Mouse (Mus musculus) v-Abl transformed pro-B cells (cell line): ENCODE measurements around the gene Umodl1.

Experiments used
- in situ Hi-C, 2 experiments: fragments of 400-800 bp; cut with MboI; formaldehyde crosslinking; loops; one replicate each; pipeline ENCODE4 v1.15.1; 2025; ENCODE audit not compliant: unreplicated experiment in 2 of 2

Umodl1 gene

DNA sequence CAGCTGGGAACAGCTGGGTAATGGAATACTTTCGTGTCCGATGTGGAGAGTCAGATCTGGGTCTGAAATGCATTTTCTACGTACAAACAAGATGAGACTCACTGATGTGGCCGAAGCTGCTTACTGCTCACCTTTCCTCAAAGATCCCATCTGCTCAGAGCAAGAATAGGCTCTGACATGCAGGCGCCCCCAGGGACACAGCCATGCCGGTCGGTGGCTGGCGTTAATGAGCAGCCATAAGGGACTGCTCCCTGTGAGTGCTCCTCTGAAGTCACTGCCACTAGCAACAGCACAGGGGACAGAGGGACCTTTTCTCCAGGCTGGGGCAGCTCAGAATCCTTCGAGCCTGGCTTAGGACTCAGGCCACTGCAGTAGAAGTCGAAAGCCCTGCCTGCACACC lies at the start of gene Umodl1:
Umodl1 (plus strand) TSS at position 301 of the 400 bp plus-strand sequence.
- in situ Hi-C loops = loop anchor here (5.0 to 25.0 kb wide), 3 partner anchors 140 to 983 kb away; no protein-coding TSS in a partner anchor

DNA sequence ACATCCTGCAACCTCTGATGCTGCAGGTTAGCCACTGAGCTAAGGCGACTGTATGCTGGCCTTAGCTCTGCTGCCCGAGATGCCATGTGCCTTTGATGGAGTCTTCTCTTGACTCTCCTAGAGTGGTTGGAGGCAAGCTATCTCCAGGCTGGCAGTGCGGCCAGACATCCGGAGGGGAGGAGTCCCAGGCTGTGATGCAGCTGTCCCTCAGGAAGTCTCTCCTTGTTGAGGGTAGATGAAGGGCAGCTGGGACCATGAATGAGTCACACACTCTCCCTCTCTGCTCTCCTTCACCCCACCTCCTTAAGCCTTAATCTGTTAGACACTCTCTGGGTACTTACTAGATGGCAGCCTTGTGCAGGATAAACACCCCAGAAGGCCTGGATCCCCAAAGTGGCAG lies 46.9 kb upstream of the Umodl1 start:
- in situ Hi-C loops = loop anchor here (10.0 kb wide), 1 partner anchor 453 kb away; no protein-coding TSS in a partner anchor

DNA sequence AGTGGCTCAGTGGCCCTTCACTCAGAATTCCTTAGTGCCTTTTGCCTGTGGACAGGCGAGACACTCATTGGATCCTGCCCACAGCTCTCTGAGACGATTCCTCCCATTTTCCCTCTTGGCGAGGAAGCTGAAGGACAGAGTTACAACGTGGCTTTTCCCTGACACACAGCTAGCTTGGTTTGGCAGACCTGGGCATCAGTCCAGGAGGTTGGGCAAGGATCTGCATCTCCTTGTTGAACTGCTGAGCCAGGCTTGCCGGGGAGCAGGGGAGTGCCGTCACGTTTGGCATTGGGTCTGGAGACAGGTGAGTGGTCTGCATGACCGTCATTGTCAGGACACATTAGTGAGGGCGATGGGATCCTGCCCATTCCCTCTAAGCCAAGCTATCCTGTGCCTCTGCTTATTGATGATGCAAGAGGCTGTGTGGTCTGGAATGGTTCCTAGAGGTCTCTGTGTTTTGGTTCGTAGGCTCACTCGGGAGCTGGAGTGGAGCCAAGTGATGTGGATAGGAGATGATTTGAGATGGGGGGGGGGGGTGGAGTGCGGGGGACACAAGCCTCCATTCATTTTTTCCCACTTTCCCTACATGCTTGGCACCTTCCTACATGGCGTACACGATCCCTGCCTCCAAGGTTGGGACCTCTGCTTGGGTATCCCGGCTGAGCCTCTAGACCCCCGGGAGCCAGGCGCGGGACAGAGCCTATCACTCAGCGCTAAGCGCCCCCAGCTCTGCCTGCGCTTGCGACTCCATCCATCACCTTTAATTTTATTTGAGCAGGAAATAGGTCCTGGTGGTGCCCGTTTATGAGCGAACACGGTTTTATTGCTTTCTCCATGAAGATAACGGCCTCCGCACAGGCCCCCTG lies 43.3 kb upstream of the Umodl1 start:
- in situ Hi-C loops = no loop called here

DNA sequence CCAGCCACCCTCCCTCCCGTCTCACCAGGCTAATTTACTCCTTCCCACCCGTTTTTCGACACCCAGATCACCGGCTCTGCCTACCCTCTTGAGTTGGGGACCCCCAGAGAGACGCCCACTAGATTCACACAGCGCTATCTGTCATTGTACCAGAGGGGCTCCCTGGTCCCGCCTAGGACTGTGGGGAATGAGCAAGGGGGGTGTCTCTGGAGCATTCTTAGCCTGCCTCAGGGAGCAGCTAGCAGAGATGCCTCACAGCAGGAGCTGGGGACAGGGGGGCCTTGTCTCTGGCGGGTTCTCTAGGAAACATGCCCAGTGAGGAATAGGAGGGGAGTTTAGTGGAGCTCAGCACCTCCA lies 42.7 kb upstream of the Umodl1 start:
- in situ Hi-C loops = no loop called here

DNA sequence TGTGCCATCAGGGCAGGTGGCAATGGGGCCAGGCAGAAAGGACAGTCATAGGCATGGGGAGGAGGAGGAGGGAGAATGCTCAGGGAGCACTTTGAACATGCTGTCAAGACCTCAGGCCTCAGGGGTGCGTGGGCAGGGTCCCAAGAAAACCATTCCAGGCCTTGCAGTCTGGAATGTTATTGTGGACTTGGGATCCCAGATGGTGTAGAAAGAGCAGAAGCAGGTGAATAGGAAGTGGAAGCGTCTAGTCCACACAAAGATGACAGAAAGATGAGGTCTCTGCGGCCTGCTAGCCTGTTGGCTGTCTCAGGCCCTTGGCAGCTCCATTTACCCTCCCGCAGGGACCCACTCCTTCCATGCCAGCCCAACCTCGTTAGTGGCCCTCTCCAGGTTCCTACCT lies 41.9 kb upstream of the Umodl1 start:
- in situ Hi-C loops = no loop called here

DNA sequence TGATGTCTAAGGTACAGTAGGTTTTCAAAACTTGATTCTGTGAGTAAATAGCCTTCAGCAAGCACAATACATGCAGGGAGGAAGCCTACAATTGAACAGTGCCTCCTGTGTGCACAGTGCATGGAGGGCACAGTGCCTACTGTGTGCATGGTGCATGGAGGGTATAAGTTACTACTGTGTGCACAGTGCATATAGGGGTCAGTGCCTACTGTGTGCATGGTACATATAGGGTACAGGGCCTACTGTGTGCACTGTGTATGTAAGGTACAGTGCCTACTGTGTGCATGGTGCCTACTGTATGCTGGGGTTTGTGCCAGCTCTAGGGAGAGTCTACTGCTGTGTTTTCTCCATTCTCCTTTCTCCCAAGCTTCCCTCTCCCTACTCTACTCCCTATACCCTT lies 40.2 kb upstream of the Umodl1 start:
- in situ Hi-C loops = no loop called here

DNA sequence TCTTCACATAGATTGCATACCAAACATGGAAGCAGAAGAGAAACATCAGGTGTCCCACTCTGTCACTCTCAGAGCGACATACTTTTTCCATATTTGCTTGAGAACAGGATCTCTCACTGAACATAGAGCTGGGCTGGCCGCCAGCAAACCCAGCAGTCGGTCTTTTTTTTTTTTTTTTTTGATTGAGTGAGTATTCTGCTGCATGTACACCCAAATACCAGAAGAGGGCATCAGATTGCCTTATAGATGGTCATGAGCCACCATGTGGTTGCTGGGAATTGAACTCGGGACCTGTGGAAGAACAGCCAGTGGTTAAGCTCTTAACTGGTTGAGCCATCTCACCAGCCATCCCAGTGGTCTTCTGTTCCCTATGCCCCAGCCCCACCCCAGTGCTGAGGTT lies 30.9 kb upstream of the Umodl1 start:
- in situ Hi-C loops = no loop called here

DNA sequence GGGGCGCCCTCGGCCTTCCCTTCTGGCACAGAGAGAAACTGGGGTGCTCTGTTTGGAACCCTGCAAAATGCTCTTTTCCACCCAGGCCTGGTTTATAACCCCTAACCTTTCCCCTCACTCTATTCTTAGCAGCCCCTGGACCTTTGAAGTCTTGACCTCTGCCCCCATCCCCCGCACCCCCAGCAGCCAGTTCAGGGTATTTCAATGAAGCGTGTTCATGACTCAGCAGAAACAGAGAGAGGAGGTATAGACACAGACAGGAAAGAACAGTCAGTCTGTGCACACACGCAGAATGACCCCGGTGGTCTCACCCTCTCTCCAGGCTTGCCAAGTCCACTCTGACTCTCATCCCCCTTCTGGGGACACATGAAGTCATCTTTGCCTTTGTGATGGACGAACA lies 23.6 kb upstream of the Umodl1 start:
- in situ Hi-C loops = no loop called here

DNA sequence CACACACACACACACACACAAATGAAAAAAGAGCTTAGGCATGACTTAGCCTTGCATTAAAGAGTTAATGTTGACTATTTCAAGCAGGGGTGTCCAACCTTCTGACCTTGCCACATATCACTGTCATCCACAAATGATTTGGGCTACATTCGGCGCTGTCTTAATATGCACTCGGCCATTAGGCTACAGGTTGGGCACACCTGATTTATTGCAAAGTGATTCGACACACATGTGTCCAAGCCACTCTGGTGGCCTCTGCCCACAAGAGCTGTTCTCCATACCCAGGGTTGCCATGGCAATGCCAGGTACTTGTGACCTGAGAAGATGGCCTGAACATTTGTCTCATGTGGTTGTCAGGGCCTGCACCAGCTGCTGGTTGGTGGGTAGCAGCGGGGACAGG lies 21.6 kb upstream of the Umodl1 start:
- in situ Hi-C loops = no loop called here

DNA sequence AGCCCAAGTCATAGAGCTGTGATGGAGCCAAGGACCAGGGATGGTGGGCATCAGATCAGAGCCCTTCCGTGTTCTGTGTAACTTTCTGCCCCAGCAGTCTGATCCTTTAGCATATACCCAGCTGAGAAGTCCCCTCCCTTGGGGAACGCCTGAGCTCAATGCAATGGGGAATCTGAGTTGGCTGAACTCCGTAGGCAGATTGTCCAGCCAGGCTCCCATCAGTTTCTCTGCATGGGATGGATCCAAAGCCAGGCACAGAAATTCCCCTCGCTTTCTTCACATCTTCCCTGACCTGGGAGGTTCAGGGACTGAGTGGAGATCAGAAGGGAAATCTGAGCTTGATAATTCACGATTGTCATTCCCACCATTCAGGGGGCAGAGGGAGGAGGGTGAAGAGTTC lies 19.1 kb upstream of the Umodl1 start:
- in situ Hi-C loops = no loop called here

DNA sequence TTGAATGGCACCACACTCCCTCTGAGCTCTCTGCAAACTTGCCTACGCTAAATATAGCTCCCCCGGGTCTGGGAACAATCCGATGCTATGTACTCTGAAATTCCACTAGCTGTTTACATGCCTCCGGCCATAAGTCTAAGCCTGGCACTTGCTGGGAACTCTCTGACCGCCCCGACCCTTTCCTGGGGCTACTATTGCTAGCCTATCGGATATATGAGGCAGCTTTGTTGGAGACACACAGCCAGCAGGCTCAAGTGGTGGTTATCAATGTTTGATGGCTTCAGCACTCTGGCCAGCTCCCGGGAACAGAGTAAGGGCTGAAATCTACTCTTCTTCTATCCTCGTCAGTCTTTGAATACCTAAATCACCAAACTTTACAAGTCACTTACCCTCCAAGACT lies 15.9 kb upstream of the Umodl1 start:
- in situ Hi-C loops = no loop called here

DNA sequence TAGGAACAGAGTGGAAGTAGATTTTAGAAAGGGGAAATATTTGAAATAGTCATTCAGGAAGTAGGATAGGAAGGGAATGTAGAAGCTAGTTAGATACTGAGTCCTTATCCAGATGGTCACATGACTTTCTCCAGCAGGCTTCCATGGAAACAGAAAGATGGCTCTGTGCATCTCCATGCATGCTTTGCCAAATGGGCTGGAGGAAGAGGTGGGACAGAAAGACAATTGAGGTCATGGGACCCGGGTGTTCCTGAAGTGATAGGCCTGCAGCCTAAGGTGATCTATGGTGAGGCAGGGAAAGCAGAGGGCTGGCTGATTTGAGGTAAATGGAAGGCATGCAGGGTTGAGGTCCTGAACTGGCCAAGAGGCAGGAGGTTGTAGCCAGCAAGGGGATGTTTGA lies 6.1 kb upstream of the Umodl1 start:
- in situ Hi-C loops = loop anchor here (5.0 kb wide), 2 partner anchors 56 to 131 kb away; no protein-coding TSS in a partner anchor

DNA sequence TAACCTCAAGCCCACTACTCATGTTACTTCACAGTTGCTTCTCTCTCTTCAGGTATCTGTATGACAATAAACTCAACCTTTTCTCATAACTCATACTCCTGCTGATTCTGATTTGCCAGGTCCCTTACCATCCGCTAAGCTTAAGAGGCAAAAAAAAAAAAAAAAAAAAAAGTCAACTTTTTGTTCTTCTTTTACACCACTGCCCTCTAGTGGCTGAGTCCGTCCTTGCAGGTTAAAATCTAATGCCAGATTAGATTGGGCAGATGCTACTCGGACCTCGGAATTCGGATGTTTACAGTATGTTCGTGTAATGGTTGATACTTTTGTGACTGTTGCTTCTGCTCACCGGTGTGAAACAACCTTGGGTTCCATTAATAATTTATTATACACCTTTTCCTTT lies 3.7 kb upstream of the Umodl1 start:
- in situ Hi-C loops = loop anchor here (5.0 to 25.0 kb wide), 3 partner anchors 136 to 987 kb away; no protein-coding TSS in a partner anchor

DNA sequence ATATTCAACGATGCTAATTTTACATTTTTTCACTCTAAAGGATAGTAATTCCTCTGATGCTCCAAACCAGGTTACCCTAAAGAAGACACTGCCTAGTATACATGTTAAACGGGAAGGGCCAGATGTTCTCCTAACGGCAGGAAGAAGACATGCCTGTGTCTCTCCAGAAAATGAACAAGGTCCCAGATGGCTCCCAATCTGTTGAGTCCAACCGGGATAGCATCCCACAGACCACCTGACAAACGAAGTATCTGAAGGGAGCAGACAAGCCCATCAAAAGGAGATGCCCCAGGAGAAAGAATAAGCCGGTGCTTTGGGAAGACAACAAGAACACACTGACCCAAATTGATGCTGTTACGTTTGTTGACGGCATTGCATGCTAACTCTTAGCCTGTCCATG lies 2.8 kb upstream of the Umodl1 start:
- in situ Hi-C loops = loop anchor here (5.0 to 25.0 kb wide), 3 partner anchors 137 to 986 kb away; no protein-coding TSS in a partner anchor

DNA sequence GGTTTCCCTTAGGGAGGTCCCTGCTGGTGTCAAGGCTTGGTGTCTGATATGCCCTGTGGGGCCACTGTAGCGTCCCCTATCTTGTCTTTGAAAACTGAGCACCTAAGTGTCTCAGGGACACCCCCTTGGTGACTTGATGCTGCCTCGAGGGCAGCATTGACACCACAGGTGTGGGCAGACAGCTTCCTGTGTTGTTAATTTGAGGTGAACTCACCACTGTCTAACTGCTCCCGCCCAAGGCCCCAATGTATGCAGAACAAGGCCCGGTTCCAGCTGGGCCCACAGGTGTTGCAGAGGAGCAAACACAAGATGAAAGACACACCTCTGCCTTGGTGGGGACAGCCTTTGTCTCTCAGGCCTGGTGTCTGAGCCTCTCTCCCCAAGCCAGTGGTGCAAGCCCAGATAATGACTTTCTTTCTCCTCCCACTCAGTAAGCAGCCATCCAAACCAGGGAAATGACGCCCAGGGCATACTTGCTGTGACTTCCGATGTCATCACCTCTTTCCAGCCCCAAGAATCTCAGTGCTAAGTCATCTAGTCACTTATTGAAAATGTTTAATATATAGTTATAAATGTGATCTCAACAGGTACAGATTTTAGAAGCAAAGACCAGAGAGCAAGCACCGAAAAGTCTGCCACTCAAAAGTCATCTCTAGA lies 7.6 kb downstream of the Umodl1 start:
- in situ Hi-C loops = loop anchor here in 1 of 2 experiments (25.0 kb wide), 1 partner anchor 975 kb away; no protein-coding TSS in a partner anchor

DNA sequence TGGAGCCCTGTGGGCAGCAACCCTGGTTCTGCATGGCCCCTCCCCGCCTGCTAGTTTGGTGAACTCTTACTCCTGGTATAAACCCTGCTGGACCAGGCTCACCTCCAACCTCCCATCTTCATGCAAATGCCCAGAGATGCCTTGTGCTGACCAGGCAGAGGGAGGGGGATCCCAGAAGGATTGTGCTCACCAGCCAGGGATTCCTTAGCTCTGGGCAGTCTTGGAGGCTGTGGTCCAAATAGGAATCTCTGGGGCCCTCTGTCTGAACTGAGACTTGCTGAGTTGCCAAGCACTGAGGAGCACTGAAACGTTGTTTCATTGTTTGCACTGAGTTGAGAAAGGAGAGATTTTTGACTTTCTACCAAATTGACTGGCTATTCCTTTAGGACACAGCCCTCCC lies 8.4 kb downstream of the Umodl1 start:
- in situ Hi-C loops = loop anchor here in 1 of 2 experiments (25.0 kb wide), 1 partner anchor 974 kb away; no protein-coding TSS in a partner anchor

DNA sequence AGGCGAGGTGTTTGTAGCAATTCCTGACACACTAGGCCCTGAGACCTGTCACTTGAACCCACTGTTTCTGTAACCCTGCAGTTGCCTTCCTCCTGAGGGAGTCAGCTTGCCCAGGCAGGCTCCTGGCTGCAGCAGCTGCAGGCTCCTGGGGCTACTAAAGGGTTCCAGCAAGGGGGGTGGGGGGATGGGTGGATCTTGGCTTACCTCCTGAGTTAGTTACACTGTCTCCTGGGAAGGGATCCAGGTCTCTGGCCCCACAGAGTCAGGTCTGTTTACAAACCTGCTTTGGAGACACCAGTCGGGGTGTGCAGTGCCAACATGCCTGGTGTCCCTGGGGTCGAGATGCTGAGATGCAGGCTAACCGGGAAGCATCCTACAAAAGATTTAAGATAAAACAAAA lies 15.5 kb downstream of the Umodl1 start:
- in situ Hi-C loops = loop anchor here in 1 of 2 experiments (25.0 kb wide), 1 partner anchor 967 kb away; no protein-coding TSS in a partner anchor

DNA sequence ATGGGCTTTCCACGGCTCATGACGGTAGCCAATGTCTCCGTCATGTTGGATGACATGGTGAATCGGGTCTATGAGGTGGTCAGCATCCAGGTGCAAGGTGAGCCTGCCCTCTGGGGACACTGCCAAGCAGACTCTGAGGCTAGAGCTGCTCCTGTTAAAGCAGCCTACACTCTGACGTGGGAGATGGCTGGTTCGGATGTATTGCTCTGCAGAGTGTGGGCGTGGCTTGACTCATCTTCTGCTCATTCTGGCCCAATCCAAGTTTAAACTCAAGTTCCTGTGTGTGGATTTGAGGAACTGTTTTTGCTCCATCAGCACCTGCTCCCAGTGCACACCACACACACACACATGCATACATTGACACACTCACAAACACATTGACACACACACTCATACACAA lies 17.4 kb downstream of the Umodl1 start:
- in situ Hi-C loops = loop anchor here in 1 of 2 experiments (25.0 kb wide), 1 partner anchor 965 kb away; no protein-coding TSS in a partner anchor

DNA sequence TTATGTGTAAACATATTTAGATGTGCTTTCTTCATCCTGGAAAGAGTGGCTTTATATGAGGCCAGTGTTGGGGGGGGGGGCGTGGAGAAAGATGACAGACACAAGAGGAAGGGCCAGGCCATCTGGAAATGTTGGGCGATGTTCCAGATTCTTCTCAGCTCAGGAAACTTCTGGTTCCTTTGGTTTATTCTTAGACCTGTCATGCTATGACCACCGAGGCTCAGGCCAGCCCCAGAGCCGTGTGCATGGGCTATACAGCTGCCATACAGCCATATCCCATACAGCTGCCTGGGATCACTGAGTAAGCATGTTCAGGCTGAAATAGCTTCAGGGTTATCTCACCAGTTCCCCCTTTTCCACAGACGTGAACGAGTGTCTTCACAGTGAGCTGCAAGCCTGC lies 18.9 kb downstream of the Umodl1 start:
- in situ Hi-C loops = loop anchor here in 1 of 2 experiments (25.0 kb wide), 1 partner anchor 964 kb away; no protein-coding TSS in a partner anchor

DNA sequence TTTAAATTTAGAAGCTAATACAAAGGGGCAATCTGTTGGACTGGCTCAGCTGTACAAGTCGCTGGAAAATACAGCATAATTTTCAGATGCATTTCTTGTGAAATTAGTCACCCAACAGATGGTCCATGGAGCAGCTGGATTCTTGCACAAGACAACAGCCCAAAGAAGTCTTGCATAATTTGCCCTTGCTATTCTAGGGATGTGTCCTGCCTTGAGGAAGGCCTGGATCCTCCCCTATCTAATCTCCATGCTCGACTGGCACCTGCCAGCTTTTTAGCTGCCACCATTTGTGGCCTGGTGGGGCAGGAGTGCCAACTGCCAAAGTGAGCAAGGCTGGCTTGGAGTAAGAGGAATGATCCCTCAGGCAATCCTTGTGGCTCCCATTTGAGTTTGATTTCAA lies 22.9 kb downstream of the Umodl1 start:
- in situ Hi-C loops = loop anchor here (25.0 kb wide), 2 partner anchors 635 to 1035 kb away; no protein-coding TSS in a partner anchor

DNA sequence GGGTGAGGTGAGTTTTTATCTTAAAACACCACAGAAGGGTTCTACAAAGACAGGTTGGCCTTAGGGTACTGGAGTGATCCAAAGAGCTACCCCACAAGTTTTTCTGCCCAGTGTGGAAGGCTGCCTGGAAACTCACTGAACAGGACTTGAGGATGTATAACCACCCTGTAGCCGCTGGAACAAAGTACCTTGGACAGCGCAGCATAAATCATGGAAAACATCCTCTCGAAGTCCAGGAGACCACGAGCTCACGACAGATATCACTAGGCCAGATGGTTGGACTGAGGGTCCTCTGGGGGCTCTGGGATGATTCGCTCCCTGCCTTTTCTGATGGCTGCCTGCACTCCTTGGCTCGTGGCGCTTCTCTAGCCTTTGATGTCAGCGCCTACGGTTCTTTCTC lies 24.1 kb downstream of the Umodl1 start:
- in situ Hi-C loops = loop anchor here (25.0 kb wide), 2 partner anchors 634 to 1034 kb away; no protein-coding TSS in a partner anchor
